Mouse (Mus musculus) heart, adult 2 months (tissue): ENCODE measurements at regions not wholly inside any gene's neighbourhood (a gene's known extent, or its start where the extent isn't known, plus 50 kb on each side); places are given as distances from the start of the nearest gene placed in this dataset.

Experiments used
- CTCF ChIP-seq: fragments of 200-600 bp; IDR thresholded peaks from 2 replicates; pipeline ENCODE4 v1.8.1; 2022; ENCODE audit warnings: antibody characterized with exemption, mild to moderate bottlenecking, moderate library complexity
- EP300 ChIP-seq: fragments of 200-500 bp; IDR thresholded peaks from 2 replicates; pipeline ENCODE4 v1.6.1; 2011; ENCODE audit warnings: low read depth, low read length, control low read depth; ENCODE audit not compliant: insufficient read depth
- POLR2A ChIP-seq: fragments of 200-500 bp; IDR thresholded peaks from 2 replicates; pipeline ENCODE4 v1.6.1; 2011; ENCODE audit warnings: mild to moderate bottlenecking, low read depth, low read length, control low read depth; ENCODE audit not compliant: insufficient read depth

DNA sequence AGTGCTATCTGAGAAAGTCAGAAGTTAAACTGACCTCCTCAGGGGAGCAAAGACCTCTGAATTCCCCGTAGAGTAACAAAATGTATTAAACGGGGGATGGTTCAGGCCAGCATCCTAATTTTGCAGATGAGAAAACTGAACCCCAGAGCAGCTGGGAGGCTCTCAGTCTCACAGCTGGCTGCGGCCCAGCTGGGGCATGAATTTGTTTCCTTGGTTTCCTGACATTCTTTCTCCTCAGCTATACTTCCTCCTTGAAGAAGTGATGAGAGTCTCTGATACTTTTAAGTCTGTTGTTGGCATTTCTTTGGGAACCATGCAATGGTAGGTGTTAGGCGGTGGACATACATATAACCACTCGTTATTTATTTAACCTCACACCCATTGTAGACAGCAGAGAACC is 162.9 kb upstream of the Ccdc122 start:
- TF ChIP-seq POLR2A (no peak), EP300 (no peak), CTCF (no peak)
